Mouse (Mus musculus) heart, adult 2 months (tissue): ENCODE data around the gene 4930595D18Rik.

Experiments used
- CTCF ChIP-seq: fragments of 200-600 bp; IDR thresholded peaks from 2 replicates; pipeline ENCODE4 v1.8.1; 2022; ENCODE audit warnings: antibody characterized with exemption, mild to moderate bottlenecking, moderate library complexity
- POLR2A ChIP-seq: fragments of 200-500 bp; IDR thresholded peaks from 2 replicates; pipeline ENCODE4 v1.6.1; 2011; ENCODE audit warnings: mild to moderate bottlenecking, low read depth, low read length, control low read depth; ENCODE audit not compliant: insufficient read depth

DNA sequence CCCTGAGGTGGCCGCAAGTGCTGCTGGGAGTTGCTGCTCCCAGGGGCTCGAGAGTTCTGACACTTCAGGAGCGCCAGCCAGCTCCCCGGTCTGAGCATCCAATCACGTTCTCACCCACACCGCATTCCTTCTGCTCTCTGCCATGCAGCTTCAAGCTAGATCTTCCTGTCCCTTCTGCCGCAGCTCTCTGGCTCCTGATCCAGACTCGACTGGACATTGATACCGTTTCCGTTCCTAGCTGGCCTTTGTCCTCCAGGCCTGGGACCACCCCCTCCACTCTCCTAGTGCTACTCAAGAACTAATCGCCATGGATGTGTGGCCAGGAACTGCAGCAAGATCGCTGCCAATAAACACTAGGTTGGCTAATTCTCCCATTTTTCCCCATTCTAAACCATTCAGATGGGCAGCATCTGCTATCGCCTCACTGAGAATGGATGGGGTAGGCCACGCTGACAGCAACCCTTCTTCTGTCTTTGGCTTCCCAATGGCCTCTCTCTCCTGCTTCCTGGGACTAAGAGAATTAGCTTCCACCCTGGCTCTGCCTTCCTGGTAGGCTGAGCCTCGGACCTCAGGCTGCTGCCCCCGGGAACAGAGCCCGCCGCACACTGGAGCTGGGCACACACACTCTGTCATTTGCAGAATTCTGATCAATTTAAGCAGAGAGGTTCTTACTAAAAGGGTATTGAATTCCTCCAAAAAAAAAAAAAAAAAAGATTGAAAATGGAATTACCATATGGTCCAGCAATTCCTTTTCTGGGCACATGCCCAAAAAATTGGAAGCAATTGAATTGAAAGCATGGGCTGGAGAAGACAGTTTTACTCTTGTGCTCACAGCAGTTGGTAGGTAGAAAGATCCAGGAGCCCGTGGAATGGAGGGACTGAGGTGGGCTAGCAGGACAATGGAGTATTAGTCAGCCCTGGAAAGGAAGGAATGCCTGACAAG, 49.2 kb downstream of the 4930595D18Rik start:
- TF ChIP-seq POLR2A (no peak), CTCF (no peak)
